Mouse (Mus musculus) midbrain, embryonic 15.5 days (tissue): Measurements from ENCODE around the gene Serpinb6a. TPM values are rescaled to one million over a fixed set of nuclear protein-coding genes. Genes with fewer than 3 reads are reported as not detected.

Source experiments
- ATAC-seq: fragments of 200-750 bp; cut with Nextera tagmentation; replicated peaks from 2 replicates; pipeline ENCODE4 v1.8.0; 2017; ENCODE audit warnings: moderate TSS enrichment
- H3K27ac ChIP-seq: fragments of 300-500 bp; sonication (generic); 2 replicates; pipeline ENCODE4 v1.5.1; 2015; ENCODE audit warnings: mild to moderate bottlenecking, inconsistent platforms
- H3K27me3 ChIP-seq: fragments of 300-500 bp; sonication (generic); replicated peaks from 2 replicates; pipeline ENCODE4 v1.6.1; 2015; ENCODE audit warnings: inconsistent platforms
- H3K36me3 ChIP-seq: fragments of 300-500 bp; sonication (generic); replicated peaks from 2 replicates; pipeline ENCODE4 v1.6.1; 2015; ENCODE audit warnings: inconsistent platforms
- H3K4me1 ChIP-seq: fragments of 300-500 bp; sonication (generic); 2 replicates; pipeline ENCODE4 v1.6.1; 2015; ENCODE audit warnings: inconsistent platforms
- H3K4me2 ChIP-seq: fragments of 300-500 bp; sonication (generic); 2 replicates; pipeline ENCODE4 v1.6.1; 2015; ENCODE audit warnings: inconsistent platforms, mild to moderate bottlenecking, moderate library complexity
- H3K4me3 ChIP-seq: fragments of 300-500 bp; sonication (generic); 2 replicates; pipeline ENCODE4 v1.5.1; 2015; ENCODE audit warnings: mild to moderate bottlenecking, inconsistent platforms
- H3K9ac ChIP-seq: fragments of 300-500 bp; sonication (generic); 2 replicates; pipeline ENCODE4 v1.6.1; 2015; ENCODE audit warnings: mild to moderate bottlenecking, inconsistent platforms
- H3K9me3 ChIP-seq: fragments of 300-500 bp; sonication (generic); 2 replicates; pipeline ENCODE4 v1.6.1; 2016; ENCODE audit warnings: inconsistent platforms
- WGBS: fragments of 180-500 bp; shearing (Covaris S2); methylation state at CpG from one replicate; pipeline ENCODE4 v1.1.7; 2015; ENCODE audit warnings: mixed read lengths; 5-methylcytosine and 5-hydroxymethylcytosine counted together
- polyA plus RNA-seq: library from polyadenylated mRNA; unstranded; fragments of >200 nt; fragmentation: Nextera tagmentation; extraction: Ambion mirVana; gene quantifications from 2 replicates; pipeline ENCODE4 v1.2.1, GENCODE M21; 2015

Serpinb6a gene
- polyA plus RNA-seq, 1 experiment from 2014 or later: 33.9 TPM

DNA sequence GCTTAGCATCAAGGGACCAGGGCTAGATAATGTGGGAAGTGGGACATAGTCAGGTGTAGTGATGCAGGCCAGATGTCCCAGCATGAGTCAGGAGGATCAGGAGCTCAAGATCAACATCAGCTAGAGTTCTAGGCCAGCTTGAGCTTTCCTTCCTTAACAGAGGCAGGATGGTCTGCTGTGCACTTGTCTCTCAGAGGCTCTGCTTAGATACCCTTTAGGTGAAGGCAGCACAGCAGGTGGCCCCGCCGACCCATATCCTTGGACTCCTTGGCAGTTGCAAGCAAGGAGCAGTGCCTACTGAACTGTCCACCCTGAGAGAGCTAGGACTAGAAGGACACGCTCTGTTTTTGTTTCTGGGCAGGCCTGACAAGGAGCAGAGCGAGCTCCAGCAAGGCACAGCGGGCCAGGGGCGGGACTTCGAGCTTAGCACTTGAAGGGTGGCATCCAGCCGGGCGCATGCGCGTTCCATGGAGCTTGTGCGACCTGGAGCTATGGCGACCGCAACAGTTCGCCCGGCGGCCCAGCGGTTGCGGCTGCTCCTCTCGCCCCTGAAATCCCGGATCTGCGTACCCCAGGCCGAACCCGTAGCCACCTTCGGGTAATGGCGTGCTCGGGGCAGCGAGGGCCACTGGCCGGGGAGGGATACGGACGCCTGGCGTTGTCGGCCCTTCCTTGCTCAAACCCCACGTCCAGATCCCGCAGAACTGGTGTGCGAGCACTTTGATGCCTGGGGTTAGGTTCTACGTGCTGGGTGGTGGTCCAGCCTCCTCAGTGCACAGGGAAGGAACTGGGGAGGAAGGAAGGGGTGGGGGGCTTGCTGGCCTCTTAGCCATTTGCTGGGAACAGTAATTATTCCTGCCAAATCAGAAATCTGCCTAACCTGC is 34.8 kb upstream of the Serpinb6a start, which contains the start of gene Bphl:
Bphl (plus strand) TSS at position 426 of the 884 bp plus-strand sequence.
- Histone ChIP-seq H3K27me3 (no peaks in the 10 kb centered on the region), H3K9me3 (no peaks in the 10 kb centered on the region), H3K4me1 (peaks cover 22% of the 10 kb centered on the region), H3K4me3 (peak within 1 kb of the TSS; percentile 56), H3K9ac (peak within 1 kb of the TSS; percentile 76), H3K36me3 (peaks cover 14% of the 10 kb centered on the region), H3K27ac (peak within 1 kb of the TSS; percentile 84), H3K4me2 (peak within 1 kb of the TSS; percentile 75)
- WGBS: under 1% methylated on average over 37 of the region's 37 CpGs
- peak; percentile 97 for ATAC-seq

DNA sequence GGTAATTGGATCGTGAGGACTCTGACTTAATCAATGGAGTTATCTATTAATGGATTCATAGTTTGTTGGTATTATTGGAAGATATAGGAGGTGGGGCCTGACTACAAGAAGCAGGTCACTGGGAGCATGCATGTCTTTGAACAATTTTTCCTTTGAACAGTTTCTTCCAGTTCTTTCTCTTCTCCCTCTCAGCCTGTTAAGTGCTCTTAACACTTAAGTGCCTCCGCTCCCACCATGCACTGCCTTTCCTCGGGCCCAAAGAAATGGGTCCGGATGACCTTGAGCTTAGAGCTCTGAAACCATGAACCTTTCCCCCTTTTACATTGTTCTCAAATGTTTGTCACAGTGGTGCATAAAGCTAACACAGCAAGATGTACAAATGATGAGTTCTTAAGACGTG is 34.1 kb upstream of the Serpinb6a start:
- ATAC-seq: peak; percentile 24; the same call in 1 of the 2 replicates
- H3K9ac ChIP-seq: peak overlapping the region; percentile 76; the same call in 1 of the 2 replicates
- H3K4me2 ChIP-seq: peak overlapping the region; percentile 75; the same call in 1 of the 2 replicates

DNA sequence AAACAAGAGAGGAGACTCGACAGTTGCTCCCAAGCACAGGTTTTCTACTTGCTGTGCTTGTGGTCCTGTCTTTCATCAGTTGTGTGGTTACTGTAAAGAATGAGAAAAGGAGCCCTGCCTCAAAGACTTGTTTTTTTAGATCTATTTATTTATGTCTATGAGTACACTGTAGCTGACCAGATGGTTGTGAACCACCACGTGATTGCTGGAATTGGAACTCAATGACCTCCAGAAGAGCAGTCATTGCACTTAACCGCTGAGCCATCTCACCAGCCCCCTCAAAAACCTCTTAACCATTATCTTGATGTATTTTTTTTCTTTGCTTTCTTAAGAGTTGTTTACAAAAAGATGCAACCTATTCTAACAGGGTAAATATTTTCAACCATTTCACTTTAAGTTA is 32.8 kb upstream of the Serpinb6a start:
- H3K27me3 ChIP-seq: no peaks in the 10 kb centered on the region
- no peaks in the 10 kb centered on the region for H3K9me3 ChIP-seq
- no peak for ATAC-seq
- no peak overlapping the region for H3K4me3 ChIP-seq
- no peak overlapping the region for H3K4me2 ChIP-seq
- no peak overlapping the region for H3K9ac ChIP-seq
- no peak overlapping the region for H3K27ac ChIP-seq
- H3K36me3 ChIP-seq: peaks cover 16% of the 10 kb centered on the region
- peaks cover 22% of the 10 kb centered on the region for H3K4me1 ChIP-seq
- WGBS: 88% methylated on average over 3 of the region's 3 CpGs

More for the DNA sequence above, 34.1 kb upstream of the Serpinb6a start:
- Histone ChIP-seq H3K36me3 (peaks cover 16% of the 10 kb centered on the region), H3K27ac (peak overlapping the region; percentile 84), H3K27me3 (no peaks in the 10 kb centered on the region), H3K4me3 (no peak overlapping the region), H3K9me3 (no peaks in the 10 kb centered on the region), H3K4me1 (peaks cover 22% of the 10 kb centered on the region)
- WGBS: 78% methylated on average over 5 of the region's 5 CpGs

DNA sequence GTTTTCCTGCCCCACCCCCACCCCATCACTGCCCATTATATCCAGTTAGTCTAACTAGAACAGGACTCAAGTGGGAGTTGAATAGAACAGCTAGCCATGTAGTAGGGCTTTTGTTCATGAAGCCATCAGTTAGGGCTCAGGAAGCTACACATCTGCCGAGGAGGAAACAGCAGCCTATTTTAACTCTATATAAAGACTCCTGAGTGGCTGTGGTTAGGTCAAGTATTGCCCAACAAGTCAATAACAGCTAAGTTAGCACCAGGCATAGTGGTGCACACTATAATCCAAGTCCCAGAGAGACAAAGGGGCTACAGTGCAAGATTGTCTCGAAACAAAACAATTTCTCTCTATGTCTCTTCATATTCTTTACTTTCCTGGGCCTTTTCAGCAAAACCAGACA is 29.4 kb upstream of the Serpinb6a start:
- Histone ChIP-seq H3K27me3 (no peaks in the 10 kb centered on the region), H3K27ac (no peak overlapping the region), H3K36me3 (peaks cover 16% of the 10 kb centered on the region), H3K9ac (no peak overlapping the region), H3K4me3 (no peak overlapping the region), H3K9me3 (no peaks in the 10 kb centered on the region), H3K4me1 (peaks cover 6% of the 10 kb centered on the region), H3K4me2 (no peak overlapping the region)
- 80% methylated on average over 2 of the region's 2 CpGs for WGBS
- ATAC-seq: no peak

DNA sequence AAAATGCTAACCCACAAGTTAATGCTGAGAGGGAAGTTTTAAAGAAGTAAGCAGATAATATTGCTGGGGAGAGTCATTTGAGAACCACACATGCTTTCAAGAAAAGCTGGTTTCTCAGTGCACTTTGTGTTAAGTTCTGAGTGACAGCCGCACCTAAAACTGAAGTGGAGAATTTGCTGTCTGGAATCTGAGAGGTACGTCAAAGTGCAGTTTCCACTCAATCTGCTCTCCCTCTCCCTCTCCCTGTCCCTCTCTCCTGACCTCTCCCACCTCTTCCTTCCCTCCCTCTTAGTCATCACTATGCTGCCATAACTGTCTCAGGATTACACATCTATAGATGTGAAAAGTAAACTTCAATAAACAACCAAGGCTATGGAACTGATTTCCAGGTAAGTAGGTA is 19.4 kb upstream of the Serpinb6a start:
- 82% methylated on average over 2 of the region's 2 CpGs for WGBS
- H3K27ac ChIP-seq: no peak overlapping the region
- no peaks in the 10 kb centered on the region for H3K4me1 ChIP-seq
- H3K9ac ChIP-seq: no peak overlapping the region
- no peaks in the 10 kb centered on the region for H3K9me3 ChIP-seq
- H3K4me3 ChIP-seq: no peak overlapping the region
- H3K27me3 ChIP-seq: no peaks in the 10 kb centered on the region
- no peak for ATAC-seq
- H3K36me3 ChIP-seq: peaks cover 14% of the 10 kb centered on the region
- H3K4me2 ChIP-seq: no peak overlapping the region

DNA sequence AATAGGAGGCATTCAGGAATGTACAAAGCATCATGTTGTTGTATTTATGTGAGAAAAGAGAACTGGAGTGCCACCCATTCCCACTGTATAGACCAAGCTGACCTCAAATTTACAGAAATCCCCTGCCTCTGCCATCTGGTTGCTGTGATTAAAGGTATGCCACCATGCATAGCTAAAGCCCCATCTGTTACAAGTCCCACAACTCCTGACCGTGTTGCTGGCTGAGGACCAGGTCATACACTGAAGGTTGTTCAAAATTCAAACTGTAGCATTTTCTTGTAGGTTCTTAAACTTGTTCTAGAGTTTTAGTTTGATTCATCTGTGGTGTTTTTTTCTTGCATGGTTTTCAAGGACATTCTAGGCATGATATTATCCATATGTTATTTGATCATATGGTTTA is 15.9 kb upstream of the Serpinb6a start:
- Histone ChIP-seq H3K9ac (no peak overlapping the region), H3K4me2 (no peak overlapping the region), H3K36me3 (peaks cover 25% of the 10 kb centered on the region), H3K4me3 (no peak overlapping the region), H3K27me3 (no peaks in the 10 kb centered on the region), H3K27ac (no peak overlapping the region), H3K4me1 (no peaks in the 10 kb centered on the region), H3K9me3 (no peaks in the 10 kb centered on the region)
- no peak for ATAC-seq
- WGBS: 88% methylated on average over 1 of the region's 1 CpGs

DNA sequence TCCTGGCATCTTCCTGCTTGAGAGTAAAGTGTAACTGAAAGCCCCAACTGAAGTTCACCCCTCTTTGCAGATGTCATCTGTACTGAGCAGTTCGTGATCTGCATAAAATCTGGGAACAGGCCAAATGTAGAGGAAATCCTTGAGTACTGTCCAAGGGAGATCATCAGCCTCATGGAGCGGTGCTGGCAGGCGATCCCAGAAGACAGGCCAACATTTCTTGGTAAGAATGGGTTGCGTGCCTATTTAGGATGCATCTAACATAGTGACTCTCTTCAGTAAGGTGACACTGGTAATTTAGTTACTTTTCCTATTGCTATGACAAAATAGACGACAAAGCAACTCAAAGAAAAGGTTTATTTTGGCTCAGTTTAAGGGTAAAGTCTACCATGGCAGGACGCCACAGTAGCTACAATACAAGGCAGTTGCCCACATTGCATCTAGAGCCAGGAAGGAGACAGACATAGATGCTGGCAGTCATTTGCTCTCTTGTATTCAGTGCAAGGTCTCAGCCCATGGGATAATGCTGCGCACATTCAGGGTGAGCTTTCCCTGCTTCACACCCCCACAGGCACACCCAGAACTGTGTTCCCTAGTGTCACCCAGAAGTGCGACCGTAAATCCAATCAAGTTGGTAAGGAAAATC is 14.5 kb upstream of the Serpinb6a start:
- no peaks in the 10 kb centered on the region for H3K9me3 ChIP-seq
- 94% methylated on average over 9 of the region's 9 CpGs for whole genome bisulfite sequencing
- H3K4me1 ChIP-seq: no peaks in the 10 kb centered on the region
- H3K4me3 ChIP-seq: no peak overlapping the region
- H3K9ac ChIP-seq: no peak overlapping the region
- peaks cover 23% of the 10 kb centered on the region for H3K36me3 ChIP-seq
- H3K4me2 ChIP-seq: no peak overlapping the region
- ATAC-seq: no peak
- H3K27ac ChIP-seq: no peak overlapping the region
- H3K27me3 ChIP-seq: no peaks in the 10 kb centered on the region

DNA sequence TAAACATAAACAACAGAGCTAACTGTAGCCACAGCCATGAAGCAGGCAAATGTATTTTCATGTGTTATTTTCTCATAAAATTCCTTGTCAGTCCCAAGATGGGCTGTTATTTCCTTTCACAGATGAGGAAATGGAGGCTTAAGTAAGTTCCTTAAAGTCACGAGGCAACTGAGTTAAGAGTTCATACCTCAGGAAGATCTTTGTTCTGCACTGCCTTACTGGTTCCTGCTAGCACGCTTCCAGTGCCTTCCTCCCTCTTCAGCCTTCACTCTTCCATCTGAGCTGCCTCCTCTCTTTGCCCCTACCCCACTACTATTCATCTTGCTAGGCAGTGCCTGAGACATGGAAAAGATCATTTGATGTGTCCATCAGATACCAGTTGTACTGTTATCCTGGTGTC is 4.6 kb upstream of the Serpinb6a start:
- Histone ChIP-seq H3K27ac (no peak overlapping the region), H3K27me3 (no peaks in the 10 kb centered on the region), H3K4me2 (no peak overlapping the region), H3K4me3 (no peak overlapping the region), H3K9ac (no peak overlapping the region), H3K9me3 (no peaks in the 10 kb centered on the region), H3K36me3 (no peaks in the 10 kb centered on the region; the same call in 1 of the 2 replicates), H3K4me1 (peaks cover 6% of the 10 kb centered on the region; the same call in 1 of the 2 replicates)
- no peak for ATAC-seq
- WGBS: 84% methylated on average over 2 of the region's 2 CpGs

DNA sequence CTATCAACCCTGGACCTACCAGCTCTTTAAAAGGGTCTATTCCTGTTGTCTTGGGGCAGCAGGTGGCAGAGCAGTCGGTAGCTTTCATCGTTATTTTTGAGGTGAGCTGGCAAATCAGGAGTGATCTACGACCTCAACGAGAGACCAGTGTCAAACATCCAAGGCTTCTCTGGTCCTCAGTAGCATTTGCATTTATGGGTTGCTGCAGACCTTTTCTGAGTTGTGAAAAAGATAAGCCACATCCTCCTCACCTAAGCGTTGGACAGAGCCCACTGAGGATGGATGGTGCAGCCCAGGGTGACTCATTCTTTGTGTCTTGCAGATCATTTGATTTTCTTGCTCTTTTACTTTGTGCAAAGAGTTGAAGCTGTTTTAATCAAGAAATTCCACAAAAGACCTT is 464 bp upstream of the Serpinb6a start:
- Histone ChIP-seq H3K4me1 (peaks cover 17% of the 10 kb centered on the region), H3K4me3 (peak overlapping the region; percentile 75), H3K9me3 (no peaks in the 10 kb centered on the region), H3K27me3 (no peaks in the 10 kb centered on the region), H3K4me2 (peak overlapping the region; percentile 75), H3K27ac (peak overlapping the region; percentile 93), H3K9ac (peak overlapping the region; percentile 67), H3K36me3 (no peaks in the 10 kb centered on the region)
- WGBS: 3% methylated on average over 5 of the region's 5 CpGs
- ATAC-seq: peak; percentile 19; the same call in 1 of the 2 replicates

DNA sequence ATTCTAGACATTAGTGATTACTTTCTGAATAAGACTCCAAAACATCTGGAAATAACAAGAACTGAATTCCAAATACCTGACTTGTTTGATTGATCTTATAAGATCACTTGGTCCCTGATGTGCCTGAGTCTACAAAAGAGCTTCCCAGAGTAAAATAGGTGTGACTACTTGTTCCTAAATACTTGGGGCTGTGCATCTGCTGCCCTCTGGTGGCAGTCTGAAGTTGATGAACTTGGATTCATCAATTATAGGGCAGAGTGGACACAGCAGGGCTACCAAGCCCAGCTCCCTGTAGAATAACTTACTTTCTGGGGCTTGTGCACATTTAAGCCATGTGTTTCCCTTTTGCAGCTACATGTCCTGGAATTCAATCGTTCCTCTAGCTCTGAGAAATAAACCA is 7.4 kb downstream of the Serpinb6a start:
- no peak overlapping the region for H3K27ac ChIP-seq
- H3K4me2 ChIP-seq: no peak overlapping the region
- H3K4me1 ChIP-seq: no peaks in the 10 kb centered on the region
- no peak overlapping the region for H3K4me3 ChIP-seq
- H3K9ac ChIP-seq: no peak overlapping the region
- H3K27me3 ChIP-seq: no peaks in the 10 kb centered on the region
- no peaks in the 10 kb centered on the region for H3K36me3 ChIP-seq
- ATAC-seq: peak; percentile 70
- WGBS: 28% methylated on average over 1 of the region's 1 CpGs
- no peaks in the 10 kb centered on the region for H3K9me3 ChIP-seq

DNA sequence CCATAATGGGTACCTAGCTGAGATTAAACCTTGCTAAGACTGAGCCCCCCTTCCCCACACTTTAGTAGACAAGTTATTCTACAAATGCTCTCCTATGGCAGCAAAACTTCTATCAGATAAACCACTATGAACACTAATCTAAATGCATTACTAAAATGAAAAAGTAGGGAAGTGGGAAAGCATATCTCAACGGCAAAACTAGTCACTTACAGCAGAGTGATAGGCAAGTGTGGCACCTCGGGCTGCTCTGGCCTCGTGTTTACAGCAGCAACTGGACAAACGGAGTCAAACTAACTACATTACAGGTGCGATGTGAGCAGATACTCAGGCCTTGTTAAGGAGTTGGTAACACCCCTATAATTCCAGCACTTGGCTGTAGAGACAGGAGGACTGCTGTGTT is 13.0 kb downstream of the Serpinb6a start:
- H3K9me3 ChIP-seq: no peaks in the 10 kb centered on the region
- H3K4me2 ChIP-seq: no peak overlapping the region
- no peaks in the 10 kb centered on the region for H3K4me1 ChIP-seq
- H3K27ac ChIP-seq: no peak overlapping the region
- no peak overlapping the region for H3K4me3 ChIP-seq
- no peaks in the 10 kb centered on the region for H3K27me3 ChIP-seq
- no peaks in the 10 kb centered on the region for H3K36me3 ChIP-seq
- WGBS: 92% methylated on average over 5 of the region's 5 CpGs
- H3K9ac ChIP-seq: no peak overlapping the region
- no peak for ATAC-seq

DNA sequence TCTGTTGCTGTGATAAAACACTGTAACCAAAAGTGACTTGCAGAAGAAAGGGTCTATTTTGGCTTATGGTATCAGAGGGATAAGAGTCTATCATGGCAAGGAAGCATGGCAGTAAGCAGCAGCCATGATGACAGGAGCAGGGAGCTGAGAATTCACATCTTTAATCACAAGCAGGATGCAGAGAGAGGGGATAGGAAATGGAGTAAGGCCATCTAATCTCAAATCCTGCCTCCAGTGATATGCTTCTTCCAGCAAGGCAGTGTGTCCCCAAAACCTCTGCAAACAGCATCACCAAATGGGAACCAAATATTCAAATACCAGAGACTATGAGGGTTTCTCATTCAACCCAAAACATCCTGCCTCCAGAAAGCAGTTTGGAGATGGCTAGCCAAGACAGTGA is 36.0 kb downstream of the Serpinb6a start:
- no peak overlapping the region for H3K4me3 ChIP-seq

More for the DNA sequence above, 36.0 kb downstream of the Serpinb6a start:
- no peak for ATAC-seq
- H3K4me2 ChIP-seq: no peak overlapping the region
- no peaks in the 10 kb centered on the region for H3K36me3 ChIP-seq
- H3K9ac ChIP-seq: no peak overlapping the region
- peaks cover 8% of the 10 kb centered on the region; the same call in 1 of the 2 replicates for H3K4me1 ChIP-seq
- no peaks in the 10 kb centered on the region for H3K27me3 ChIP-seq
- no peaks in the 10 kb centered on the region for H3K9me3 ChIP-seq
- H3K27ac ChIP-seq: no peak overlapping the region
